Mouse (Mus musculus) midbrain, embryonic 14.5 days (tissue): ENCODE results near the gene 2700097O09Rik. TPM values are rescaled to one million over a fixed set of nuclear protein-coding genes. Genes with fewer than 3 reads are reported as not detected.
"Not testable (repeated sequence)": the region's sequence is repeated elsewhere in the genome, so short reads cannot be mapped to it uniquely, and the experiment has no call there.

ENCODE experiments used
- ATAC-seq: fragments of 200-750 bp; cut with Nextera tagmentation; 2 replicates; pipeline ENCODE4 v1.8.0; 2017; ENCODE audit warnings: moderate number of reproducible peaks, moderate library complexity; ENCODE audit not compliant: low FRiP score, low TSS enrichment
- DNase-seq: peaks from one replicate; pipeline ENCODE4 v3.0.0-alpha.2; 2015
- H3K27ac ChIP-seq: fragments of 300-500 bp; sonication (generic); replicated peaks from 2 replicates; pipeline ENCODE4 v1.5.1; 2014; ENCODE audit warnings: mild to moderate bottlenecking, low read depth, low read length, moderate library complexity
- H3K27me3 ChIP-seq: fragments of 300-500 bp; sonication (generic); 2 replicates; pipeline ENCODE4 v1.6.1; 2014; ENCODE audit warnings: low read length, control low read depth, mixed read lengths; ENCODE audit not compliant: control insufficient read depth, insufficient read depth
- H3K36me3 ChIP-seq: fragments of 300-500 bp; sonication (generic); 2 replicates; pipeline ENCODE4 v1.6.1; 2014; ENCODE audit warnings: low read length, control low read depth; ENCODE audit not compliant: control insufficient read depth, insufficient read depth
- H3K4me1 ChIP-seq: fragments of 300-500 bp; sonication (generic); 2 replicates; pipeline ENCODE4 v1.6.1; 2014; ENCODE audit warnings: mild to moderate bottlenecking, antibody characterized with exemption, low read length, control low read depth; ENCODE audit not compliant: control insufficient read depth, insufficient read depth
- H3K4me2 ChIP-seq: fragments of 300-500 bp; sonication (generic); 2 replicates; pipeline ENCODE4 v1.6.1; 2014; ENCODE audit warnings: mild to moderate bottlenecking, low read length, moderate library complexity
- H3K4me3 ChIP-seq: fragments of 300-500 bp; sonication (generic); replicated peaks from 2 replicates; pipeline ENCODE4 v1.5.1; 2014; ENCODE audit warnings: low read depth, low read length
- H3K9ac ChIP-seq: fragments of 300-500 bp; sonication (generic); replicated peaks from 2 replicates; pipeline ENCODE4 v1.6.1; 2014; ENCODE audit warnings: mild to moderate bottlenecking, low read length, moderate library complexity
- H3K9me3 ChIP-seq: fragments of 300-500 bp; sonication (generic); 2 replicates; pipeline ENCODE4 v1.6.1; 2016; ENCODE audit warnings: low read length, control low read depth, mixed read lengths; ENCODE audit not compliant: control insufficient read depth
- WGBS: fragments of 180-500 bp; shearing (Covaris S2); extraction: QIAGEN DNeasy Blood & Tissue Kit; methylation state at CpG from one replicate; pipeline ENCODE4 v1.1.7; 2014; 5-methylcytosine and 5-hydroxymethylcytosine counted together
- polyA plus RNA-seq: library from polyadenylated mRNA; unstranded; fragments of >200 nt; fragmentation: Nextera tagmentation; extraction: Ambion mirVana; gene quantifications from 2 replicates; pipeline ENCODE4 v1.2.1, GENCODE M21; 2014

Gene 2700097O09Rik
- polyA plus RNA-seq, 1 experiment from 2014 or later, result 31.8 TPM

GRCm38 (mm10) chr12:55002532-55002931 lies 77.4 kb downstream of the 2700097O09Rik start:
- not testable (repeated sequence) for ATAC-seq
- WGBS, result 93% methylated on average over 7 of the region's 7 CpGs

GRCm38 (mm10) chr12:54999016-54999690 lies 80.8 kb downstream of the 2700097O09Rik start:
- Histone ChIP-seq H3K4me3 (no peak overlapping the region), H3K4me1 (no peaks in the 10 kb centered on the region), H3K4me2 (no peak overlapping the region), H3K9me3 (no peaks in the 10 kb centered on the region), H3K9ac (no peak overlapping the region), H3K27ac (no peak overlapping the region), H3K27me3 (no peaks in the 10 kb centered on the region), H3K36me3 (no peaks in the 10 kb centered on the region)
- WGBS, result 87% methylated on average over 14 of the region's 14 CpGs
- no peak for DNase-seq
- ATAC-seq, result no peak

More at GRCm38 (mm10) chr12:55002532-55002931, 77.4 kb downstream of the 2700097O09Rik start:
- H3K27ac ChIP-seq, H3K4me3 ChIP-seq, H3K27me3 ChIP-seq, H3K4me2 ChIP-seq, DNase-seq, H3K4me1 ChIP-seq, H3K9me3 ChIP-seq, H3K36me3 ChIP-seq, H3K9ac ChIP-seq: not testable (repeated sequence)

- Histone ChIP-seq H3K4me1 (no peaks in the 10 kb centered on the region), H3K27ac (no peak overlapping the region), H3K9ac (no peak overlapping the region), H3K9me3 (no peaks in the 10 kb centered on the region), H3K4me2 (no peak overlapping the region), H3K27me3 (no peaks in the 10 kb centered on the region), H3K4me3 (no peak overlapping the region), H3K36me3 (no peaks in the 10 kb centered on the region)
- 80% methylated on average over 5 of the region's 5 CpGs for WGBS
- ATAC-seq (no peak), DNase-seq (no peak)
These were observed 81.5 kb downstream of the 2700097O09Rik start for GRCm38 (mm10) chr12:54998411-54998810.

- Histone ChIP-seq H3K9me3 (no peaks in the 10 kb centered on the region), H3K27ac (no peak overlapping the region), H3K4me1 (no peaks in the 10 kb centered on the region), H3K36me3 (no peaks in the 10 kb centered on the region), H3K9ac (no peak overlapping the region), H3K4me2 (no peak overlapping the region), H3K4me3 (no peak overlapping the region), H3K27me3 (no peaks in the 10 kb centered on the region)
- DNase-seq, result no peak
- 88% methylated on average over 6 of the region's 6 CpGs for WGBS
- ATAC-seq, result no peak
These were observed 82.9 kb downstream of the 2700097O09Rik start for GRCm38 (mm10) chr12:54996979-54997474.

GRCm38 (mm10) chr12:54995965-54996364 lies 83.9 kb downstream of the 2700097O09Rik start:
- 80% methylated on average over 3 of the region's 3 CpGs for WGBS
- no peak for ATAC-seq
- H3K4me3 ChIP-seq, result no peak overlapping the region

More at GRCm38 (mm10) chr12:54995965-54996364, 83.9 kb downstream of the 2700097O09Rik start:
- no peaks in the 10 kb centered on the region for H3K27me3 ChIP-seq
- no peaks in the 10 kb centered on the region for H3K4me1 ChIP-seq
- no peak overlapping the region for H3K27ac ChIP-seq
- H3K9ac ChIP-seq, result no peak overlapping the region
- H3K36me3 ChIP-seq, result no peaks in the 10 kb centered on the region
- no peaks in the 10 kb centered on the region for H3K9me3 ChIP-seq
- no peak for DNase-seq
- H3K4me2 ChIP-seq, result no peak overlapping the region

Other genes starting within 250 kb of the 2700097O09Rik start
- gene Cfl2, start 217.2 kb downstream of the 2700097O09Rik start, polyA plus RNA-seq, result 283 and 312 TPM in 2 replicates
- not detected in 2 replicates for gene Gm20403, start 93.6 kb downstream of the 2700097O09Rik start, polyA plus RNA-seq
- 7.1 and 8.5 TPM in 2 replicates for gene Baz1a, start 65.8 kb downstream of the 2700097O09Rik start, polyA plus RNA-seq
- gene Srp54a, start 152 bp upstream of the 2700097O09Rik start, polyA plus RNA-seq, result 193 and 227 TPM in 2 replicates
- 45.6 and 48.2 TPM in 2 replicates for gene Fam177a, start 44.4 kb upstream of the 2700097O09Rik start, polyA plus RNA-seq
- gene Srp54b, start 75.0 kb upstream of the 2700097O09Rik start, polyA plus RNA-seq, result 65.2 and 72.7 TPM in 2 replicates
- gene 1700047I17Rik2, start 119.5 kb upstream of the 2700097O09Rik start, polyA plus RNA-seq, result not detected in 2 replicates
- 79.0 and 86.1 TPM in 2 replicates for gene Srp54c, start 150.1 kb upstream of the 2700097O09Rik start, polyA plus RNA-seq
- gene 1110008L16Rik, start 219.5 kb upstream of the 2700097O09Rik start, polyA plus RNA-seq, result 9.5 and 10.5 TPM in 2 replicates
- 20.4 and 25.7 TPM in 2 replicates for gene Ppp2r3c, start 222.9 kb upstream of the 2700097O09Rik start, polyA plus RNA-seq